Mouse (Mus musculus) urinary bladder, postnatal 36 days (tissue): ENCODE measurements around the gene Prima1.

Source experiments
- DNase-seq, 2 experiments: peaks; one replicate each; pipeline ENCODE4 v3.0.0; 2022; ENCODE audit warnings: low spot score in 2 of 2, mixed read lengths in 1 of 2

Prima1 gene

DNA sequence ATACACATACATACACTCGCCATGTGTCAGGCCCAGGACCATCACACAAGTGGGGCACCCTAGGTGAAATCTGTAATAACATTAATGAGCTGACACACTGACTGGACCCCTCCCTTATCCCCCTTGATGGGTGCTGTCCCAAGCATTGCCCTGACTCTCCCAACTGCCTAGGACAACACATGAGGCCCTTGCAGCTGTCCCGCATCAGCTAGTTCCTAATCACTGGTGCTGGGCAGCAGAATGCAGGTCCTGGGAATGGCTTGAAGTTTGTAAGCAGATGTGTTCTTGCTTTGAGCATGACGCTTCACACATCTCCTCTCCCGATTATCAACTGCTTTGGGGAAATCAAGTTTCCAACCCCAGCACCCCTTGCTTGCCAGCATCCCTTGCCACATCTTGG is 15.8 kb downstream of the Prima1 start:
- no peak for DNase-seq

DNA sequence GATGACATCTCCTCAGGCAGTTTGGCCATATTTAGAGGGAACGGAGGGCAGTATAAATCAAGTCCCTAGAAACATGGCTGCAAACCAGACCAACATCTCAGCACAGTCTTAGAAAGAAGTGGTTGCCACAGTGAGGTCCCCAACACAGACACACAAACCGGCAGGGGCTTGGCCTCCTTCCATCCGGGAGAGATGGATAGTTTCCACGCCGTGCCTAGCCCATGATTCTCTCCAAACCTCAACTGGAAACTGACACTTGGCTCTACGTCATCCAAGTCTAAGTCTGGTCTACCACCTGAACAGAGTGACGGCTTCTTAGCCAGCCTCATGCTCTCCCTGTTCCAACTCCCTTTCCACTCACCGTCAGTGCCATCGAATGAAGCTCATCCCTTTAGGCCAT is 18.3 kb downstream of the Prima1 start:
- DNase-seq: no peak

DNA sequence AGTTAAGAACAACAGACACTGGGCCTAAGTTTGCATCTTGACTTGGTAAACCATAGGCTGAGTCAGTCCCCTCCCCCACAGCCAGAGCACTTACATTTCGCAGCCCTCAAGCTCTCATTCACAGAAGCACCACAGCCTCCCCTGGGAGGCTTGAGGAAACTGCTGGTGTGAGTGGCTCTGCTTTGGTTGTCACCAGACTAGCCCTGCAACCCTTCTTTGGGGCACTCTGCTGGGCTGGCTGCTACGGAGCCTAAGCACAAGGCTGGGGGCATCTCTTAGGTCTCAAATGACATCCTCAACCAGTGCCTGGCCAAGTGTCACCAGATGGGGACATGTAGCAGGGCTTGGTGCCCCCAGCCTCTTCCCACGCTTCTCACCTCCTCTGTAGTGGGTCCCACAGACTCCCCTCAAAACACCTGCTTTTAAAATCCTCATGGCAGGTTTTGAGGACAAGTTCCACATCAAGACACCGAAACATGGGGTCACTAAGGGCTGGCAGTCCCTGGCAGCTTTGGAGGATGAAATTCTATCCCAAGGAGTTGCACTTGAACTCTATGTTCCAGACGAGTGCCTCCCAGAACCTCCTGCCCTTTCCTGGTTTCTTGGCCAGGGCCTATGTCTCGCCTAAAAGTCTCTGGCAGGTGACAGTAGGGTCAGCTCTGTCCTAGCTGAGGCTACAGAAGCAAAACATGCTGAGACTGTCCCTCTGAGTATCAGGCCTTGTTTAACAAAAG is 25.9 kb downstream of the Prima1 start:
- no peak for DNase-seq

DNA sequence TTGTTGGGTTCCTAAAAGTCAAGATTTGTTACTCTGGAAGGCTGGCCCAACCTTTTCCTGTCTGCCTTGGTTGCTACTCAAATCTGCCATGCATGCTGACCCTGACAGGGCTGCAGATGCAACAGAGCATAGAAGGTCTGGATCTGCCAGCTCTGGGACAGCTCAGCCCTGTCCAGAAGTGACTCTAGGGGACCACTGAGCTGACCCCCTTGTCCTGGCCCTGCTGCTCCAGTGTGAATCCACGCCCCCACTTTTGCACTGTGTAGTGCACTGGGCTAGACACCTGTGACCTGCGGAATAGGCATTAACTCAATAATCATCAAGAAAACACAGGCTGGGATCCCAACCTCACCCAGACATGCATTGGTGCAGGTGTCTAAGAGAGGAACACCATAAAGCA is 27.2 kb downstream of the Prima1 start:
- no peak for DNase-seq

DNA sequence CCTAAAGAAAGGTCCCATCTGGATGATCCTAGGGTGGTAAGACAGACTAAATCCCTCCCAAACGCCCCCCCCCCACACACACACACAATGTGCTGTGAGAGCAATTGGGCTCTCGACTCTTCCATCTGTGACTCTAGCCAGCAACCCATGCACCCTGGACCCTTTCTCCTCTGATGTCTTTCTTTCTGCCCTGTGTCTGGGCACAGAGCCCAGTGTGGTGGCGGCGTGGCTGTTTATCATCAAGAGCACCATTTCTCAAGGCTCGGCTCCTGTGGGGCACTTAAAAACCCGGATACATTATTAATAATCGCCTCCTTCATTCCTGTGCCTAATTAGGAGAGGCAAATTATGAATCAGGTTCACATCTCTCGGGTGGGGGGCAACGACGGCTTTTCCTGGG is 27.7 kb downstream of the Prima1 start:
- DNase-seq: no peak

DNA sequence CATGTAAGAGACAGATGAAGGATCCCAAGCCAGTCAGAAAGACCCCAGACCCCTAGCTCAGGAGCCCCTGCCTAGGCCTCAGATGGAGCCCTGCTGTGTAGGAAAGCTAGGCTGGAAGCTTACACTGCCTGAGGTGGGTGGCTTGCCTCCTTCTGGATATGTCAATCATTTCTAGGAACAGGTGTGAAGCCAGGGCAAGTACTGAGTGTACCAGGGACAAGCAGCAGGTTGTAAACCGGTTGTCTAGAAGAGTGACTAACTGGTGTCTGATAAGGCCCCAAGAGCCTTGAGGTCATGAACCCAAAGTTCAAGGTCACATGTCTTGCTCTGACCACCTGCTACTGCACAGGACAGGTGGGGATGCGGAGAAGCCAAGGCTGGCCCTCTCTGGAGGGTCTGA is 28.4 kb downstream of the Prima1 start:
- DNase-seq: no peak

DNA sequence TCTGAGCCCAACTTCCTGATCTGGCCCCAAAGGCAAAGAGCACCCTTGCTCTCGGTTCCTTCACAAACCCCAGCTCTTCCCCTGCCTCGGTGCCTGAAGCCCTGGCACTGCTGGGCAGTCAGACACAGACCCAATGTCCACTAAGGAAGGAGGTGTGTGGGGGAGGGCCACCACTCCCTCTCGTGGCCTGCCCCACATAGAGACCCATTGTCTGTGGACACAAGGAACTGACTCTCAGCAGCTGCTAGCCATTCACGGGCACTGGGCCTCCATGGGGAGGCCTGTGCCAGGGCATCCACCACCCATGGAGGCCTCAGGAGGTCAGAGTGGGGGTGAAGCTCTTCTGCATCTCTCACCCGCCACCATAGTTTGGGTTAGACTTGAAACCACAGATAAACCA is 30.9 kb downstream of the Prima1 start:
- no peak for DNase-seq

DNA sequence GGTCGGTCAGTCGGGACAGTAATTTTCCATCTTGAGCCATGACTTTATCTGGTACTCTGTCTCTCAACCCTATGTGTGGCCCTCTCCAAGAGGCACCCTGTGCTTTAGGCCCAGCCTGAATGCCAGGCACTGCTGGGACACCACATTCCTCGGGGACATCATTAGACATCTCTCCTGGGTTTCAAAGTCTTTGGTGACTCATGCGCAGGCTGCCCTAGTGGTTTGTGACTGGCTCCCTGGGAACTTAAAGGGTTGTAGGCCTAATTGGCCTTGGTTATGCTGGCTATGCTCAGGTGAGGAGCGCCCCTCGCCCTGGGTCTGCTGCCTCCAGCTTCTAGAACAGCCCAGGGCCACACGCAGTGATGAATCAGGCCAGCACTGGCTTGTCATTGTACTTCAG is 32.4 kb downstream of the Prima1 start:
- DNase-seq: no peak

DNA sequence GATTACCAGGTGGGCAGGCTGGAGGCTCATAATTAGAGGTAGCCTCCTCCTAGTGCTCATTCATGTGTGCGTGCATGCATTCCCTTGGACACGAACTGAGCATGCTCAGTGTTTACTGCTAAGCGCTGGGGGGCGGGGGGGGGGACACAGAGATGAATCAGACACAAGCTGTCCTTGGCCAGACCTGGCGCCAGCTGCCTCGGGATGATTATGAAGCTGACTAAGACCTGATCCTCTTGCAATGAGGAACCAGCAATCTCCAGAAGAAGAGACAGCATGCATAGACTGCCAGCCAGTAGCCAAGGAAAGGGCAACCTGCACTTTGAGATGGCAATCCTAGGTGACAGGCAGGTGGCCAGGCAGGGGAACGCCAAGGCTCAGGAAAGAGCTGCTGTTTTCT is 36.4 kb downstream of the Prima1 start:
- no peak for DNase-seq

DNA sequence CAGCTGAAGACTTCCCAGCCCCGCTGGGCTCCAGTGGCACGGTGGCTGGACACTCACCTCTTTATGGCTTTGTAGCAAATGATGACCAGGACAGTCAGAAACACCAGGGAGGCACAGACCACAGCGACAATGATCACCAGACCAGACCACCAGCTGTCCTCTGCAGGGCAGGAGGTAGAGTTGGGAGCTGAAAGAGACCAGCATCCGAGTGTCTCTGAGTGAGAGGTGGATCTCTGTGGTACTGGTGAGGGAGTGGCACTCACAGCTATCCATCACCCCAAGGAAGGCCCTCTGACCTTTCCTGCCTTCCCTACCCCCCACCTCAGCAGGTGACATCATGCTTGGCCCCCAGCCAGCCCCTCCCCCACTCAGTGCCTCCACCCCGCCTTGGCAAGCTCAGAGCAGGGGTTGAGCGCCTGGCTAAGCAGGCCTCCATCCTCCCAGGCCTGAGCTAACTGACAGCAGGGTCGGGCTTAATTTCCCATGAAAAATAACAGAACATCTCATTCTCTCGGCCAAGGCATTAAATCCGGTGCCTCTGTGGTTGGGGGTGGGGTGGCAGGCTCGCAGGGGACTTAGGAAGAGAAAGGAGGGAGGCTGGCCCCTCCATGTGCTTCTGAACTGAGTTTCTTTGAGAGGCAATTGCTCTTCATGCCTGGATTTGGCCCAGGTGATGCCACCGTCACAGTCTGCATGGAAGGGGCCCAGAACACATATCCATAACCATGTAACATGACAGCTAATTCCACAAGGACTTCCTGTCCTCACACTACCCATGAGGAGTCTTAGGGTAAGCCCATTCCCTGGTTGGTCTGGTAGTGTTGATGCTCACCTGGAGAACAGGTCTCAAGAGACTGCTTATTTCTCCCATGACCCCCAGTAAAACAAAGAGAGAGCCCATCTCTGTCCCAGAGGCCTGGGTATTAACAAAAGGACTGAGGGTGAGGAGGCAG is 39.1 kb downstream of the Prima1 start:
- DNase-seq: peak in 1 of 2 experiments; percentile 4

DNA sequence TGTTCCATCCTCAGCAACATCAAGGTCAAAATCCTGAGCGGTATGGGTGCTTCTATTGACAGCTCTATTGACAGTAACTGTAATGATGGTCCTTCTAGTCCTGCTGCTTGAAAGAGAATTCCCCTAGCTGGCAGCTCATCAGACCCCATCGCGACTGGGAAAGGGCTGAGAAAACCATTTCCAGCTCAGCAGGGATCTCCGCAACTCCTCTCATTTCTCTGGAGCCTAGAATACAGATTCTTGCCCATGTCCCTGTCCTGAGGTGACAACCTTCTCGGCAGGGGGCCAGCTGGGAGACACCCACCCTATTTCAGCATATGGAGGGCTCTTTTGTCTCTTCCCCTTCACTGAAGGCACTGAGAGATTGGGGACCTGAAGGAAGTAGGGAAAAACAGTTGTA is 49.0 kb downstream of the Prima1 start:
- no peak for DNase-seq

DNA sequence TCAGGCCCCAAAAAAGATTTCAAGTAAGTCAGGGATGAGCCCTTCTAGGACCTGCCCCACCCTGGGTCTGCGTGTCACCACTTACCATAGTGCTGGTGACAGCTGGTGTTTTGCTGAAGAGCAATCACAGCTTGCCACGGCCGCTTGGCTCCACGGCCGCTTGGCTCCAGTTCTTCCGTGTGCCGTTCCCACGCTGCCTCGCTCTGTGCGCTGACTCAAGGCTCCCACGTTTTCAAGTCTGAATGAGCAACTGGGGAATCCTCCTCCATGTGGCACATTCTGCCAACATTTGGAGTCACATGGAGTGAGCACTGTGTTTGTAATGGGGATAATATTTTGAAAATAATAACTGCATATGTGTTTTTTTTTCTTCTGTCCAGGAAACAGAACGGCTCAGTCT is 52.2 kb downstream of the Prima1 start:
- DNase-seq: no peak

DNA sequence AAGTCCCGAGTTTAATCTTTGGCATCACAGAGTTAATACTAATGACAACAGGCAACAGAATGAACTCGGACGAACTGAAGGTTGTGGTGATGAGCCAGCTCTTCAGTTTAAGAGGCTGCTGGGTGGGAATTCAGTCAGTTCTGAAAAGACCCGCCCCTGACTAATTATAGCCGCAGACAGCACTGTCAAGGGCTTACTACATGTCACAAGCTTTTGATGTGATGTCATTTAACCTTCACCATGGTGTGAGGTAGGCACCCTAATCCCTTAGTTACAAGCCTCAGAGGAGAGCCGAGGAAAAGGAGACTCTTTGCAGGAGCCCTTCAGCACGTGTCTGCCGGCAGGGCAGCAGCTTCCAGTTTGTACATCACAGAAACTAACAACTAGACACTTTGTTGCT is 53.7 kb downstream of the Prima1 start:
- DNase-seq: no peak

DNA sequence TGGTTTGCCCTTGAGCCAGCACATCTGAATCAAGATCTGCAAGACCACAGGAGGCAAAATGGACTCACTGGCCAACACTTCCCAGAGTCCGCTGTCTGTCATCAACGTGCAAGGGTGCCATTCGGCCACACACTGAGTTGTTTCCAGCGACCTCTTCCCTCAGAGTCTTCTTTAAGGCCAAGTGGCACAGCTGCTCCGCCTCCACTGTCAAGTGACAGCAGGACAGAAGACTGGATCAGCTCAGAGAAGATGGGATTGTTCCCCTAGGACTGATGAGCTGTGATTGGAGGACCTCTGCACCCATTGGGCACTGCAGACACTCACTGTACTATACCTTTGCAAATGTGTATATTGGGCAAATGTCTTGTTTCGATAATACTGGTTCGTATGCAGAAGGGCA is 54.9 kb downstream of the Prima1 start:
- no peak for DNase-seq

DNA sequence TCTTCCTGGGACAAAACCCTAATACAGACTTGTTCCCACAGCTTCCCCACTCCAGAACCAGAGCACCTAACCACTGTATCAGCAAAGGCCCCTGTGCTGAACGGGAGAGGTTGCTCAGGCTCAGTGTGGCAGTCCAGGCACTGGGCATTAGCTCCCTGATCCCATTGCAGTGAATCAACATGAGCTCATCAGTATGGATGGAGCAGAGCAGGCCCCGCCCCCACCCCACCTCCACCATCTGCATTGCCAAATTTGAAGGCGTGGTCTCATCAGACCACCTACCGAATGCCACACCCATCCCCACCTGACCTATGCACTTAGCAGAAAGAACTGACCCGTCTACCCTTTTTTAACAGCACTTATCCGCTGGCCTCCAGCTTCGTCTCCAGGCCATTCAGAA is 58.9 kb downstream of the Prima1 start:
- DNase-seq: no peak

DNA sequence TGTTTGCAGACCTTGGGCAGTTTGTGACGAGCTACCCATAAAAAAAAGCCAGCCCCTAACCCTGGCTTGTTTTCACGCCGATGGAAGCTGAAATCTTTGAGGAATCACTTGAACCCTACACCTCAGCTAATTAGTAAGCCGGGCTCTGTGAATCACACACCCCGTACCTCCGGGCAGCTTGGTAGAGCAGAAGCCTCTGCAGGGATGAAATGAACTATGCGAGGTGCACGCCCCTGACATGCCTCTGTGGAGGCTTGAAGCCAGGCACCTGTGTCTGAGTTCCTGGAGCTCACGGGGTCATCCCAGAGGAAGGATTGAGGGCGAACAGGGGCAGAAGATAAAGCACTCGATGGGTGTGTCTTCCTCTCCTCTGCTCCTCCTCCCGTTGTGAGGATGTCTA is 73.1 kb downstream of the Prima1 start:
- no peak for DNase-seq

DNA sequence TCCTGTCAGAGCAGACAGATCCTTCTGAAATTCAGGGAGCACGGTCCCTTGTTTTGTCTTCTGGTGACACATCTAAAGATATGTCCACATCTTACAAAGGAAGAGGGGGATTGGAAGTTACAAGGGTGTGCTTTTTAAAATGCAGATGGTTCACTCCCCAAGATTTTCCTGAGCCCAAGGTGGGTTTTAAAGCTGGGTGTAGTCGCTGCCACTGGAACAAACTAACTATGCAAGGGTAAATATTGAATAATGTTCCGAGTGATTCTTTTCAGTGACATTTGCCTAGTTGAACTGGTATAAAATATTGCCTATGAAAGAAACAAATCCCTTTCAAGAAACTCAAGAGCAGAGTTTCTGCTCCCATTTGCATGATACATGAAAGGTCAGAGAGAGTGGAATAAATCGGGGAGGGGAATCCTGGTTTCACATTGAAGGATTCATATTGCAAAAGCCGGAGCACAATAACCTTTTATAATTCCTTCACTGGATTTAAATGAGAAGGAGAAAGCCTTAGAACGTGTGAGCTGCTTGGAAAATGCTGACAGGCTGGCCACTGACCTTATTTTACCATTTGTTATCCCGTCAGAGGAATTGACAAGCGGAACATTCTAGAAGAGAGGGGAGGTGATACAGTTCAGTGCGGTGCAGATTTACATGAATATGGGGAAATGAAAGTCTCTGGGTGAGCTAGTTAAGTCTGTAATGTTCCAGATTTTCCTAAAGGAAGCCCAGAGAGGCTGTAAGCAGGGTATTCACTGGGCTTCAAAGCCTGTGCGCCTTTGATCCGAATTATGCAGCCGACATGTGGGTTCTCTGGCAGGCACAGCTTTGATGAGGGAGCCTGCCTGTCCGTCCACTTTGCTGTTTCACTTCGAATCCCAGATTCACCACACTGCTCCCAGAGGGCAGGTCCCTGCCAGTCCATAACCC is 77.6 kb downstream of the Prima1 start:
- DNase-seq: no peak

DNA sequence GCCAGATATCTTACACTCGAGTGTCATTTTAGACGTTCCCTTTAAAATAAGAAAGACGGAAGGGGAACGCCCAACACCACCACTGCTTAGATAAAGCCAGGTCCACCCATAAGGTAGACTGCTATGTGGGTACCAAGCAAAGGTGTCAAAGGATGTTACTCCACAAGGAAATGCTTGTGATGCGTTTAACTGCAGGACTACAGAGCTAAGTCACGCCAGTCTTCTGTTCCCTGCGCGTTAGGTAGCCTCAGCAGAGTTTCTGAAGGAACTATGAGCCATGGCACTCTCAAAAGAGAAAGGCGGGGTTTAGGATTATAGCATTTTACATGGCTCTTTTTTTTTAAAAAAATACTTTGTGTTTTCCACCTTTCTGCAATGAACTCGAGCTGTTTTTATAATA is 78.4 kb downstream of the Prima1 start:
- DNase-seq: no peak

DNA sequence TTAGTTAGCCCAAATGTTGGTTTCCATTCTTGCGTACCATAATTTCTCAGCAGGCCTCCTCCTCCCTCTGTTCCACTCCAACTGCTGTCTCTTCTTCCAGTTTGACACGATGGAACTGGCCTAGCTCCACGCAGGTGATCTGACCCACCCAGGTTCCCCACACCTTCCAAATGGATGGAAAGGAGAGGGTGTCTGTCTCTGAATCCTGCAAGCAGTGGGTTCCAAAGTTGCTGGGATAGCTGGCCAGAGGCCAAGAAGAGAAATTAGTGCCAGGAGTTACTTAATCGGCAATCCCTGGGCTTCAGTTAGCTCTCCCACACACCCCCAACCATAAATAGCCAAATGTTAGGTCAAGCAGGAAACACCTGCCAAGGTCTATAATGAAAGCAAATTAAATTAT is 81.2 kb downstream of the Prima1 start:
- no peak for DNase-seq

DNA sequence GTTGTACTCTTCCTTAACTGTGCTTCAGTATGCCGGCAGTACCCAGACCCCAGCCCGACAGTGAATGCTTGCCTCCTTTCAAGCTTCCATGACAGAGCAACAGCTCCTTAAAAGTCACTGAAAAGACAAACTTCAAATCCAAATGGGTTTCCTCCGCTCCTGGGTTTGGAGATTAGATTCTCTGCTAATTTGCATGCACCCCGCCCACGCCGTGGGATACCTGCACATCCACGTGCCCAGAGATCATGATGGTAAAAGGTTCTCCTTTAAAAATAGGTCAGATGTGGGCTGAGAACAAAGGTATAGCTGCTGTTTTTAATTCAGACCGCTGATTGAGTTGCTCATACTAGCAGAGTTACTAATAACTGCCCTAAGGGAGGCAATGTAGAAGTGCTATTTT is 82.9 kb downstream of the Prima1 start:
- no peak for DNase-seq

DNA sequence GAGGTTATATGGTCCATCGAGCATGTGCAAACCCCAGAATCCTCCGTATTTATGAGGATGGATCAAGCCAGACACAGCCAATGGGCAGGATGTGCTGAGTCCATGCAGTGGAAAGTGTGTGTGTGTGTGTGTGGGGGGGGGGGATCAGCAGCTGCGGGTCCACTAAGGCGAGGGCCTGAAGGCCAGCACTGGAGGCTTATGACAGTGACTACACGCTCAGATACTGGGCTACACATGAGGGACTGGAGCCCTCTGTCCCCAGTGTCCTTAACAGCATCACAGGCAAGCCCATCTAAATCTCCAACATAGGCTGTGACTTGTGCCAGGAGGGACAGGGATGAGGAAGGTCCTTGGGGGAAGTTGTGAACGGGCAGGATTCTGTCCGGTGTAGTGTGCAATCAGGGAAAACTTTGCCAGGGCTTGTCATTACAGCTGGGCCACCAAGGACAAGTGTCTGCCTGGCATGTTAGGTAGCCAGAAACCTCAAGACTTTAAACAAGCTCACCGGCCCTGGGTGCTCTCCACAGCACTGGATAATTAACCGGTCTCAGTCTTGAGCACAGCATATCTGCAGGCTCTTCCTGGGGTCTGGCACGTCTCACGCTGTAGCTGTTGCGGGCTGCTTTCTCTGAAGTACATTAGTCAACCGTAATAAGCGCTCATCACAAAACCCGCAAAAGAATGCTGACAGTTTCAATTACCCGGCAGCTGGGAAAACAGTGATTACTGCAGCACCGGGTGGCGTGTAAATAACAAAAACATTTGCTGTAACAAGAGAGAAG is 84.6 kb downstream of the Prima1 start:
- DNase-seq: no peak
